Mouse (Mus musculus) midbrain, embryonic 12.5 days (tissue): ENCODE measurements around the gene Ctbp2. TPM values are rescaled to one million over a fixed set of nuclear protein-coding genes. Genes with fewer than 3 reads are reported as not detected.
A peak's percentile ranks its signal among the peaks of the same experiment; 100 is the strongest.

Experiments used
- ATAC-seq: fragments of 200-750 bp; cut with Nextera tagmentation; 2 replicates; pipeline ENCODE4 v1.8.0; 2017; ENCODE audit warnings: low read depth, moderate TSS enrichment, moderate library complexity; ENCODE audit not compliant: low FRiP score
- H3K27ac ChIP-seq: fragments of 300-500 bp; sonication (generic); replicated peaks from 2 replicates; pipeline ENCODE4 v1.5.1; 2016; ENCODE audit warnings: mild to moderate bottlenecking
- H3K27me3 ChIP-seq: fragments of 300-500 bp; sonication (generic); 2 replicates; pipeline ENCODE4 v1.6.1; 2016; ENCODE audit warnings: mild to moderate bottlenecking
- H3K36me3 ChIP-seq: fragments of 300-500 bp; sonication (generic); 2 replicates; pipeline ENCODE4 v1.6.1; 2016
- H3K4me1 ChIP-seq: fragments of 300-500 bp; sonication (generic); 2 replicates; pipeline ENCODE4 v1.6.1; 2016
- H3K4me2 ChIP-seq: fragments of 300-500 bp; sonication (generic); replicated peaks from 2 replicates; pipeline ENCODE4 v1.6.1; 2016; ENCODE audit warnings: mild to moderate bottlenecking, moderate library complexity
- H3K4me3 ChIP-seq: fragments of 300-500 bp; sonication (generic); 2 replicates; pipeline ENCODE4 v1.5.1; 2016; ENCODE audit warnings: mild to moderate bottlenecking
- H3K9ac ChIP-seq: fragments of 300-500 bp; sonication (generic); replicated peaks from 2 replicates; pipeline ENCODE4 v1.6.1; 2016; ENCODE audit warnings: mild to moderate bottlenecking, moderate library complexity
- H3K9me3 ChIP-seq: fragments of 300-500 bp; sonication (generic); 2 replicates; pipeline ENCODE4 v1.6.1; 2016; ENCODE audit warnings: mild to moderate bottlenecking
- WGBS: fragments of 180-500 bp; shearing (Covaris S2); methylation state at CpG from one replicate; pipeline ENCODE4 v1.1.7; 2016; 5-methylcytosine and 5-hydroxymethylcytosine counted together
- polyA plus RNA-seq: library from polyadenylated mRNA; unstranded; fragments of >200 nt; fragmentation: Nextera tagmentation; extraction: Ambion mirVana; gene quantifications from 2 replicates; pipeline ENCODE4 v1.2.1, GENCODE M21; 2016

Gene Ctbp2
- polyA plus RNA-seq = 111 and 118 TPM in 2 replicates

- Histone ChIP-seq H3K9ac (peak within 1 kb of the TSS; percentile 98), H3K27me3 (peaks cover 33% of the 10 kb centered on the region), H3K4me3 (peak within 1 kb of the TSS; percentile 95), H3K36me3 (no peaks in the 10 kb centered on the region), H3K27ac (peak within 1 kb of the TSS; percentile 100), H3K4me2 (peak within 1 kb of the TSS; percentile 97), H3K4me1 (peaks cover 23% of the 10 kb centered on the region), H3K9me3 (no peaks in the 10 kb centered on the region)
- 1% methylated on average over 46 of the region's 59 CpGs for WGBS
- ATAC-seq = peak; percentile 74
Observed at GRCm38 (mm10) chr7:133123999-133124700, at the start of gene Ctbp2. Gene Ctbp2, minus strand, starts transcription at chr7:133124354.

GRCm38 (mm10) chr7:133171403-133172032, 47.4 kb upstream of the Ctbp2 start:
- no peak for ATAC-seq
- no peak overlapping the region for H3K9ac ChIP-seq
- H3K4me2 ChIP-seq = no peak overlapping the region
- 87% methylated on average over 4 of the region's 4 CpGs for WGBS
- no peaks in the 10 kb centered on the region for H3K4me1 ChIP-seq
- no peaks in the 10 kb centered on the region for H3K27me3 ChIP-seq
- no peaks in the 10 kb centered on the region for H3K9me3 ChIP-seq
- H3K27ac ChIP-seq = no peak overlapping the region
- H3K36me3 ChIP-seq = no peaks in the 10 kb centered on the region
- H3K4me3 ChIP-seq = no peak overlapping the region

GRCm38 (mm10) chr7:133168928-133169327, 44.8 kb upstream of the Ctbp2 start:
- 93% methylated on average over 3 of the region's 3 CpGs for WGBS

GRCm38 (mm10) chr7:133167903-133168302, 43.7 kb upstream of the Ctbp2 start:
- no peaks in the 10 kb centered on the region for H3K9me3 ChIP-seq
- H3K4me1 ChIP-seq = no peaks in the 10 kb centered on the region
- H3K9ac ChIP-seq = no peak overlapping the region
- no peak overlapping the region for H3K4me3 ChIP-seq
- H3K27me3 ChIP-seq = no peaks in the 10 kb centered on the region
- no peak overlapping the region for H3K27ac ChIP-seq
- WGBS = 92% methylated on average over 2 of the region's 2 CpGs
- no peak overlapping the region for H3K4me2 ChIP-seq
- no peaks in the 10 kb centered on the region for H3K36me3 ChIP-seq
- no peak for ATAC-seq

More at GRCm38 (mm10) chr7:133168928-133169327, 44.8 kb upstream of the Ctbp2 start:
- no peak overlapping the region for H3K27ac ChIP-seq
- H3K4me2 ChIP-seq = no peak overlapping the region
- no peaks in the 10 kb centered on the region for H3K27me3 ChIP-seq
- H3K9me3 ChIP-seq = no peaks in the 10 kb centered on the region
- no peak for ATAC-seq
- no peaks in the 10 kb centered on the region for H3K4me1 ChIP-seq
- H3K9ac ChIP-seq = no peak overlapping the region
- no peaks in the 10 kb centered on the region for H3K36me3 ChIP-seq
- no peak overlapping the region for H3K4me3 ChIP-seq

- Histone ChIP-seq H3K4me2 (no peak overlapping the region), H3K36me3 (no peaks in the 10 kb centered on the region), H3K9me3 (no peaks in the 10 kb centered on the region), H3K27ac (no peak overlapping the region), H3K4me3 (no peak overlapping the region), H3K9ac (no peak overlapping the region), H3K27me3 (no peaks in the 10 kb centered on the region), H3K4me1 (no peaks in the 10 kb centered on the region)
- WGBS = 68% methylated on average over 2 of the region's 2 CpGs
- no peak for ATAC-seq
Observed at GRCm38 (mm10) chr7:133164770-133165169, 40.6 kb upstream of the Ctbp2 start.

- Histone ChIP-seq H3K27ac (no peak overlapping the region), H3K4me3 (no peak overlapping the region), H3K9ac (no peak overlapping the region), H3K36me3 (no peaks in the 10 kb centered on the region), H3K4me1 (no peaks in the 10 kb centered on the region), H3K4me2 (no peak overlapping the region), H3K9me3 (no peaks in the 10 kb centered on the region), H3K27me3 (no peaks in the 10 kb centered on the region)
- 68% methylated on average over 5 of the region's 5 CpGs for WGBS
- ATAC-seq = no peak
Observed at GRCm38 (mm10) chr7:133163011-133163410, 38.9 kb upstream of the Ctbp2 start.

GRCm38 (mm10) chr7:133162131-133162530, 38.0 kb upstream of the Ctbp2 start:
- no peak overlapping the region for H3K4me3 ChIP-seq
- no peaks in the 10 kb centered on the region for H3K4me1 ChIP-seq
- WGBS = 72% methylated on average over 2 of the region's 2 CpGs
- H3K27ac ChIP-seq = no peak overlapping the region
- H3K9ac ChIP-seq = no peak overlapping the region
- H3K4me2 ChIP-seq = no peak overlapping the region
- no peaks in the 10 kb centered on the region for H3K27me3 ChIP-seq
- H3K36me3 ChIP-seq = no peaks in the 10 kb centered on the region
- no peaks in the 10 kb centered on the region for H3K9me3 ChIP-seq
- ATAC-seq = no peak

GRCm38 (mm10) chr7:133161362-133162080, 37.4 kb upstream of the Ctbp2 start:
- ATAC-seq = no peak
- 77% methylated on average over 7 of the region's 7 CpGs for WGBS

GRCm38 (mm10) chr7:133159519-133159918, 35.4 kb upstream of the Ctbp2 start:
- Histone ChIP-seq H3K27ac (no peak overlapping the region), H3K9ac (no peak overlapping the region), H3K4me2 (no peak overlapping the region), H3K9me3 (no peaks in the 10 kb centered on the region), H3K27me3 (no peaks in the 10 kb centered on the region), H3K4me1 (no peaks in the 10 kb centered on the region), H3K4me3 (no peak overlapping the region), H3K36me3 (no peaks in the 10 kb centered on the region)
- 92% methylated on average over 3 of the region's 3 CpGs for WGBS
- ATAC-seq = no peak

More at GRCm38 (mm10) chr7:133161362-133162080, 37.4 kb upstream of the Ctbp2 start:
- H3K9me3 ChIP-seq = no peaks in the 10 kb centered on the region
- H3K4me2 ChIP-seq = no peak overlapping the region
- H3K9ac ChIP-seq = no peak overlapping the region
- H3K27ac ChIP-seq = no peak overlapping the region
- no peaks in the 10 kb centered on the region for H3K4me1 ChIP-seq
- no peaks in the 10 kb centered on the region for H3K27me3 ChIP-seq
- H3K4me3 ChIP-seq = no peak overlapping the region
- H3K36me3 ChIP-seq = no peaks in the 10 kb centered on the region

GRCm38 (mm10) chr7:133155621-133156020, 31.5 kb upstream of the Ctbp2 start:
- H3K36me3 ChIP-seq = no peaks in the 10 kb centered on the region
- no peaks in the 10 kb centered on the region for H3K9me3 ChIP-seq
- H3K27me3 ChIP-seq = no peaks in the 10 kb centered on the region
- WGBS = 81% methylated on average over 12 of the region's 12 CpGs
- no peak overlapping the region for H3K9ac ChIP-seq
- no peak for ATAC-seq
- H3K4me2 ChIP-seq = no peak overlapping the region
- no peak overlapping the region for H3K4me3 ChIP-seq
- no peak overlapping the region for H3K27ac ChIP-seq
- H3K4me1 ChIP-seq = no peaks in the 10 kb centered on the region

- Histone ChIP-seq H3K9ac (no peak overlapping the region), H3K27me3 (no peaks in the 10 kb centered on the region), H3K27ac (no peak overlapping the region), H3K4me1 (no peaks in the 10 kb centered on the region), H3K4me2 (no peak overlapping the region), H3K4me3 (no peak overlapping the region), H3K36me3 (no peaks in the 10 kb centered on the region), H3K9me3 (no peaks in the 10 kb centered on the region)
- 83% methylated on average over 6 of the region's 6 CpGs for WGBS
- no peak for ATAC-seq
Observed at GRCm38 (mm10) chr7:133154846-133155245, 30.7 kb upstream of the Ctbp2 start.

GRCm38 (mm10) chr7:133139689-133140336, 15.7 kb upstream of the Ctbp2 start:
- no peaks in the 10 kb centered on the region for H3K36me3 ChIP-seq
- H3K9ac ChIP-seq = no peak overlapping the region
- WGBS = 84% methylated on average over 8 of the region's 8 CpGs
- ATAC-seq = no peak
- H3K4me3 ChIP-seq = no peak overlapping the region
- no peaks in the 10 kb centered on the region for H3K4me1 ChIP-seq
- H3K27me3 ChIP-seq = no peaks in the 10 kb centered on the region
- H3K4me2 ChIP-seq = no peak overlapping the region
- no peaks in the 10 kb centered on the region for H3K9me3 ChIP-seq
- H3K27ac ChIP-seq = no peak overlapping the region
